Mouse (Mus musculus) intestine, embryonic 14.5 days (tissue): ENCODE measurements around the gene Ttc6. TPM values are rescaled to one million over a fixed set of nuclear protein-coding genes. Genes with fewer than 3 reads are reported as not detected.
A peak's percentile ranks its signal among the peaks of the same experiment; 100 is the strongest.

Source experiments
- ATAC-seq: fragments of 200-750 bp; cut with Nextera tagmentation; replicated peaks from 2 replicates; pipeline ENCODE4 v1.8.0; 2017; ENCODE audit warnings: low read depth, moderate number of reproducible peaks, moderate TSS enrichment, moderate library complexity; ENCODE audit not compliant: low FRiP score, low TSS enrichment
- DNase-seq: peaks from one replicate; pipeline ENCODE4 v3.0.0-alpha.2; 2018; ENCODE audit warnings: low spot score
- H3K27ac ChIP-seq: fragments of 300-500 bp; sonication (generic); 2 replicates; pipeline ENCODE4 v1.5.1; 2014; ENCODE audit warnings: low read depth, mild to moderate bottlenecking, control low read depth
- H3K27me3 ChIP-seq: fragments of 300-500 bp; sonication (generic); replicated peaks from 2 replicates; pipeline ENCODE4 v1.6.1; 2014; ENCODE audit warnings: low read length, control low read depth; ENCODE audit not compliant: control insufficient read depth, insufficient read depth
- H3K36me3 ChIP-seq: fragments of 300-500 bp; sonication (generic); 2 replicates; pipeline ENCODE4 v1.6.1; 2014; ENCODE audit warnings: low read length, control low read depth; ENCODE audit not compliant: control insufficient read depth, insufficient read depth
- H3K4me1 ChIP-seq: fragments of 300-500 bp; sonication (generic); replicated peaks from 2 replicates; pipeline ENCODE4 v1.6.1; 2014; ENCODE audit warnings: low read length, control low read depth, mixed read lengths; ENCODE audit not compliant: control insufficient read depth, insufficient read depth
- H3K4me2 ChIP-seq: fragments of 300-500 bp; sonication (generic); 2 replicates; pipeline ENCODE4 v1.6.1; 2014; ENCODE audit warnings: low read length
- H3K4me3 ChIP-seq: fragments of 300-500 bp; sonication (generic); 2 replicates; pipeline ENCODE4 v1.5.1; 2014; ENCODE audit warnings: low read depth, low read length, control low read depth, mixed read lengths
- H3K9ac ChIP-seq: fragments of 300-500 bp; sonication (generic); 2 replicates; pipeline ENCODE4 v1.6.1; 2014; ENCODE audit warnings: mild to moderate bottlenecking, low read length
- H3K9me3 ChIP-seq: fragments of 300-500 bp; sonication (generic); 2 replicates; pipeline ENCODE4 v1.6.1; 2016; ENCODE audit warnings: low read length, control low read depth; ENCODE audit not compliant: control insufficient read depth
- WGBS: fragments of 180-500 bp; shearing (Covaris S2); extraction: QIAGEN DNeasy Blood & Tissue Kit; methylation state at CpG from one replicate; pipeline ENCODE4 v1.1.7; 2014; 5-methylcytosine and 5-hydroxymethylcytosine counted together
- polyA plus RNA-seq: library from polyadenylated mRNA; unstranded; fragments of >200 nt; fragmentation: Nextera tagmentation; extraction: Ambion mirVana; gene quantifications from 2 replicates; pipeline ENCODE4 v1.2.1, GENCODE M21; 2014

Gene Ttc6
- 1.7 and 2.6 TPM in 2 replicates for polyA plus RNA-seq

DNA sequence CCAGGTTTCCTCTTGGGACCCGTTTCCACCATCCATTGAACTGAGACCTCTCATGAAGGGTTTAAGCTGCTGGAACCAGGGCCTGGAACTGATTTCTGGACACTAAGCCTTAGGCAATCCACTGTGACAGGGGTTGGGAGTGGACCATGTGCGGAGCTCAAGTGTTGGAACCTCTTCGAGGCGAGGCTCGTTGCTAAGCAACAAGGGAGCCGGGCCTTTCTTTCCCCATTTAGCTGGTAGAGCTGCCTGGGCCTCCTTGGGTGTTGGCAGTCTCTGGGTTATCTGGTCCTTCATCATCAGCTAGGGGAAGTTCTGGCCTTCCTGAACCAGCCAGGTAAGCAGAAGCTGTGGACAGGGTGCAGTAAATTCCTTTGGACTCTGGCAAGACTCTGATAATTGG lies at the start of gene Ttc6:
Gene Ttc6, plus strand, starts transcription at position 205 of the 400 bp plus-strand sequence.
- Histone ChIP-seq H3K9me3 (no peaks in the 10 kb centered on the region; the same call in 1 of the 2 replicates), H3K4me2 (no peak within 1 kb of the TSS), H3K36me3 (no peaks in the 10 kb centered on the region), H3K27me3 (no peaks in the 10 kb centered on the region), H3K27ac (no peak within 1 kb of the TSS), H3K4me3 (no peak within 1 kb of the TSS), H3K4me1 (no peaks in the 10 kb centered on the region), H3K9ac (no peak within 1 kb of the TSS)
- ATAC-seq (no peak), DNase-seq (no peak)
- 73% methylated on average over 6 of the region's 6 CpGs for WGBS

DNA sequence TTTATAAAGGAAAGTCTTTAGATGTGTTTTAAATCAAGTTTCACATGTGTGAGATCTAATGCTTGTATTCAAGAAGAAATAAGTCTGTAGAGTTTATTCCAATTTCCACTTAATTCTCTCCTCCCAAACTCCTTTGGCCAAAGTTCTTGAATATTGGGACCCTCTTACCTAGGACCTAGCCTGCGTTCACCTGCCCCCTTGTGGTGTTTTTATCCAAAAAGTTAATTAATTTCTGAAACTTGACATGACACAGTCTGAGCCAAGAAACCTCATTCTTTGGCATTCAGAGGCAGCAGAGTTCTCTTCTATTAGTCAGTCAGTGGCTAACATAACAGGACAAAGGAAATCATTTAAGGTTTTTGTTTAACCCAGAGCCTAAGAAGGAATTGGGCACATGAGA lies 49.4 kb upstream of the Ttc6 start:
- no peaks in the 10 kb centered on the region for H3K4me1 ChIP-seq
- H3K9ac ChIP-seq = no peak overlapping the region
- H3K4me2 ChIP-seq = no peak overlapping the region
- ATAC-seq = no peak
- H3K36me3 ChIP-seq = no peaks in the 10 kb centered on the region
- WGBS = 50% methylated on average over 1 of the region's 1 CpGs
- H3K27ac ChIP-seq = no peak overlapping the region
- no peak for DNase-seq
- no peaks in the 10 kb centered on the region for H3K27me3 ChIP-seq
- H3K9me3 ChIP-seq = no peaks in the 10 kb centered on the region
- H3K4me3 ChIP-seq = no peak overlapping the region

DNA sequence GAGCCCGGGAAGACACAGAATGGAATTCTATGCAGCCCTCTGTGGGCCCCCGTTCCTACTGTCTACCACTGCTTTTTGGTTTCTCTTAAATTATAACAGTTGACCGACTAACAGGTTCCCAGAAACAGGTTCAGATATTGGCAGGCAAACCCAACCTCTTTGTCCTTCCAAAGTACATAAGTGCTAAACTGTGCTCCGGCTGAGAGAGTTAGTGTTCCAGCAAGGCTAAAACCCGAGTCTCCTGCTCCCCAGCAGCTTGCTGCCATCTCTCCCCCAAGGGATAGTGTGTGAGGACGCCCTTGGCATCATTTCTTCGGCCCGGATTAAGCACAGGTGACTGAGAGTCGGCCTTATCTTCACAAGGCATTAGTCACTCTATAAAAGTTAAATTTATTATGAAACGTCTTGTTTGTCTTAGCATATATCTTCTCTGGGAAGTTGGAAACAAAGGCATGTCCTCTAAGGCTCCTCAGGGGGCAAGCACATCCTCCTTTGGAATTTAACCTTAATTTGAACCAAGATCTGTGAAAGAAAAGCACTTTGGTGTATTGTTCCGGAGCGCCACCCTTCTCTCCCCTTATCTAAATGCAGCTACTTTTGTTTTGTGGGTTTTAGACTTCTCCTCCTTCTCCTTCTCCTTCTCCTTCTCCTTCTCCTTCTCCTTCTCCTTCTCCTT lies 48.1 kb upstream of the Ttc6 start:
- Histone ChIP-seq H3K4me3 (no peak overlapping the region), H3K9me3 (no peaks in the 10 kb centered on the region), H3K9ac (no peak overlapping the region), H3K27me3 (no peaks in the 10 kb centered on the region), H3K27ac (no peak overlapping the region), H3K4me1 (no peaks in the 10 kb centered on the region), H3K36me3 (no peaks in the 10 kb centered on the region), H3K4me2 (no peak overlapping the region)
- ATAC-seq = no peak; the same call in 1 of the 2 replicates
- WGBS = 45% methylated on average over 12 of the region's 12 CpGs
- no peak for DNase-seq

DNA sequence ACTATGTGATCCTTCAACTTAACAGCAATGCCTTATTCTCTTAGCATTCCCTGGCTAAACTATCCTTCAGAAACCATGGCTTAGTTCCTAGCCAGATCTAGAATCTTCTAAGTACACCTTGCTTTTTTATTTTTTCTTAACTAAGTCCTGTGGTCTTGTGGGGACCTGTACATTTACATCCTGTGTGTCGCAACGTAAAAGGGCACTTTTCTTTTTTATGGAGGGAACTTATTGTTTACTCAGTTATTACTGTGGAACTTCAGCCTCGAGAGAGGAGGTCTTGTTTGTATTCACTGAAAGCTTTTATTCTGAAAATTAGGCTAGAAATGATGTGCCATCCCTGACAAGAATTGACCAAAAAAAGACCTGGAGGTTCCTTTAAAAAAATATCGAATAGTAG lies 35.6 kb upstream of the Ttc6 start:
- no peak overlapping the region for H3K4me2 ChIP-seq
- no peaks in the 10 kb centered on the region for H3K4me1 ChIP-seq
- no peaks in the 10 kb centered on the region for H3K36me3 ChIP-seq
- H3K4me3 ChIP-seq = no peak overlapping the region
- DNase-seq (no peak), ATAC-seq (no peak)
- no peaks in the 10 kb centered on the region for H3K9me3 ChIP-seq
- no peak overlapping the region for H3K27ac ChIP-seq
- WGBS = 56% methylated on average over 4 of the region's 4 CpGs
- no peak overlapping the region for H3K9ac ChIP-seq
- peaks cover 26% of the 10 kb centered on the region for H3K27me3 ChIP-seq

- H3K27ac ChIP-seq = no peak overlapping the region
- H3K4me1 ChIP-seq = no peaks in the 10 kb centered on the region
- no peak for DNase-seq
- H3K27me3 ChIP-seq = peaks cover 47% of the 10 kb centered on the region
- WGBS = 29% methylated on average over 9 of the region's 9 CpGs
- no peak for ATAC-seq
- no peak overlapping the region for H3K4me3 ChIP-seq
- H3K4me2 ChIP-seq = no peak overlapping the region
- no peak overlapping the region for H3K9ac ChIP-seq
- H3K36me3 ChIP-seq = no peaks in the 10 kb centered on the region
- H3K9me3 ChIP-seq = no peaks in the 10 kb centered on the region
Measured at GRCm38 (mm10) chr12:57530474-57530873, 33.4 kb upstream of the Ttc6 start.

- WGBS = 0% methylated on average over 4 of the region's 6 CpGs
- H3K4me3 ChIP-seq = no peak overlapping the region
- H3K27me3 ChIP-seq = peaks cover 80% of the 10 kb centered on the region
- no peaks in the 10 kb centered on the region for H3K9me3 ChIP-seq
- H3K4me1 ChIP-seq = 0 out of 2 replicates have a peak, but pooled peaks cover 5% of the 10 kb centered on the region
- no peak overlapping the region for H3K4me2 ChIP-seq
- H3K27ac ChIP-seq = peak overlapping the region; percentile 83; the same call in 1 of the 2 replicates
- no peaks in the 10 kb centered on the region for H3K36me3 ChIP-seq
- no peak overlapping the region for H3K9ac ChIP-seq
- no peak for ATAC-seq
- peak; percentile 66 for DNase-seq
Measured at GRCm38 (mm10) chr12:57534517-57534878, 29.4 kb upstream of the Ttc6 start.

DNA sequence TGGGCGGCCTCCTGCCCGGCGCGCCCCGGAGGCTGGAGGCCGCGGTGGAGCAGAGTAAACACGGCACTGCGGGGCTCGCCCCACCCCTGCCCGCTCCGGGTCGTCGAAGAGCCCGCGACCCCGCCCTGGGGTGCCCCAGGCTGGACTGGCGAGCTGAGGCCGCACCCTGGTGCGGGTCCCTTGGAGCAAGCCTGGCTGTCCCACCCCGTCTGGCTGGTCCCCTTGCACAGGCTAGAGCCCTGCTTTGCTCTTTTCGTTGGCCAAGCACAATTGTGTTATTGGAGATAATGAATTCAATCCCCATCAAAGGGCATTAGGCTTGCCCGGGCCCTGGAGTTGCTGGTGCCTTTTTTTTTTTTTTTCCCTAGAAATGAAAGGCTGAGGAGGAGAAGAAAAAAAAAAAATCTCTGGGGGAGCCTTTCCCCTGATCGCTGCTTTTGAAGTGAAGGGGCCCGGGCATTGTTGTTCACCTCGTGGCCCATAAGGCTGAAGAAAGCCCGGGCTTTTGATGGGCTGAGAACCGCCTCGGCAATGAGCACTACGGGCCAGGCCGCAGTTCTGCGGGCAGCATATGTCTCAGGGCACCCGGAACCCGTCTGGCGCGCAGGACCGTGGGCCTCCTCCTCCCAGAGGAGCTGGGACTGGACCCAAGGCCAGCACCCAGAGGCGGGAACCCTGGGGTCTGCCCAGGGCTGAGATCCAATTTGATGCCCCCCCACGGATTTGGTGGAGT lies 28.9 kb upstream of the Ttc6 start:
- under 1% methylated on average over 36 of the region's 39 CpGs for WGBS
- ATAC-seq = peak; percentile 90
- Histone ChIP-seq H3K9ac (peak overlapping the region; percentile 18; the same call in 1 of the 2 replicates), H3K27ac (peak overlapping the region; percentile 83), H3K36me3 (no peaks in the 10 kb centered on the region), H3K4me1 (0 out of 2 replicates have a peak, but pooled peaks cover 5% of the 10 kb centered on the region), H3K27me3 (peaks cover 84% of the 10 kb centered on the region), H3K4me2 (peak overlapping the region; percentile 30), H3K4me3 (no peak overlapping the region), H3K9me3 (no peaks in the 10 kb centered on the region)
- peak; percentile 77 for DNase-seq

GRCm38 (mm10) chr12:57536056-57536908 lies 27.6 kb upstream of the Ttc6 start:
- 2% methylated on average over 25 of the region's 25 CpGs for WGBS
- H3K9ac ChIP-seq = peak overlapping the region; percentile 18; the same call in 1 of the 2 replicates
- H3K9me3 ChIP-seq = no peaks in the 10 kb centered on the region
- H3K4me1 ChIP-seq = 0 out of 2 replicates have a peak, but pooled peaks cover 5% of the 10 kb centered on the region
- H3K36me3 ChIP-seq = no peaks in the 10 kb centered on the region
- H3K4me3 ChIP-seq = no peak overlapping the region
- H3K27ac ChIP-seq = peak overlapping the region; percentile 83
- peaks cover 88% of the 10 kb centered on the region for H3K27me3 ChIP-seq
- ATAC-seq (no peak; the same call in 1 of the 2 replicates), DNase-seq (peak; percentile 78)
- peak overlapping the region; percentile 11; the same call in 1 of the 2 replicates for H3K4me2 ChIP-seq
